Mouse (Mus musculus): ENCODE measurements around the gene Apeh. TPM values are rescaled to one million over a fixed set of nuclear protein-coding genes. Genes with fewer than 3 reads are reported as not detected.

Apeh gene
- polyA plus RNA-seq, 1 experiment: 74.8 TPM

GRCm38 (mm10) chr9:108049561-108050251 lies 44.7 kb downstream of the Apeh start:
- Histone ChIP-seq H3K4me3 (replicated peaks; ENCODE audit: extremely low read depth, low read depth, low read length) (peak overlapping the region; percentile 99), H3K4me1 (ENCODE audit: control insufficient read depth, insufficient read depth, low read length) (peaks cover 9% of the 10 kb centered on the region)
- DNase-seq: no peak
- TF ChIP-seq CTCF (IDR thresholded peaks at IDR 0.05; ENCODE audit: insufficient read depth, low read length): no peak
- TF ChIP-seq POLR2A (IDR thresholded peaks at IDR 0.05; ENCODE audit: borderline replicate concordance, extremely low read depth, low read depth, low read length): no peak
- WGBS: 36% methylated on average over 15 of the region's 15 CpGs

GRCm38 (mm10) chr9:108049016-108049455 lies 45.4 kb downstream of the Apeh start, which contains the start of gene Gmppb:
Gene Gmppb (plus strand): TSS chr9:108049242.
- peak; percentile 86; the same call in 1 of the 2 replicates for TF ChIP-seq POLR2A (IDR thresholded peaks at IDR 0.05; ENCODE audit: borderline replicate concordance, extremely low read depth, low read depth, low read length)
- TF ChIP-seq CTCF (IDR thresholded peaks at IDR 0.05; ENCODE audit: insufficient read depth, low read length): no peak
- under 1% methylated on average over 39 of the region's 39 CpGs for WGBS

GRCm38 (mm10) chr9:108048566-108048955 lies 45.8 kb downstream of the Apeh start:
- 1% methylated on average over 19 of the region's 19 CpGs for WGBS
- no peak for TF ChIP-seq CTCF (IDR thresholded peaks at IDR 0.05; ENCODE audit: insufficient read depth, low read length)
- no peak for TF ChIP-seq POLR2A (IDR thresholded peaks at IDR 0.05; ENCODE audit: borderline replicate concordance, extremely low read depth, low read depth, low read length)
- peak overlapping the region; percentile 55 for H3K4me3 ChIP-seq (replicated peaks; ENCODE audit: extremely low read depth, low read depth, low read length)
- peaks cover 8% of the 10 kb centered on the region for H3K4me1 ChIP-seq (ENCODE audit: control insufficient read depth, insufficient read depth, low read length)
- no peak for DNase-seq

More at GRCm38 (mm10) chr9:108049016-108049455, 45.4 kb downstream of the Apeh start, which contains the start of gene Gmppb:
- DNase-seq: peak; percentile 93
- Histone ChIP-seq H3K4me1 (ENCODE audit: control insufficient read depth, insufficient read depth, low read length) (peaks cover 9% of the 10 kb centered on the region), H3K4me3 (replicated peaks; ENCODE audit: extremely low read depth, low read depth, low read length) (peak within 1 kb of the TSS; percentile 99)

GRCm38 (mm10) chr9:108047601-108048565 lies 46.5 kb downstream of the Apeh start:
- WGBS: 43% methylated on average over 17 of the region's 17 CpGs
- TF ChIP-seq CTCF (IDR thresholded peaks at IDR 0.05; ENCODE audit: insufficient read depth, low read length): no peak
- TF ChIP-seq POLR2A (IDR thresholded peaks at IDR 0.05; ENCODE audit: borderline replicate concordance, extremely low read depth, low read depth, low read length): no peak
- Histone ChIP-seq H3K4me3 (replicated peaks; ENCODE audit: extremely low read depth, low read depth, low read length) (peak overlapping the region; percentile 55), H3K4me1 (ENCODE audit: control insufficient read depth, insufficient read depth, low read length) (peaks cover 3% of the 10 kb centered on the region; the same call in 1 of the 2 replicates)
- no peak for DNase-seq

- DNase-seq: no peak
- Histone ChIP-seq H3K4me3 (replicated peaks; ENCODE audit: extremely low read depth, low read depth, low read length) (no peak overlapping the region), H3K4me1 (ENCODE audit: control insufficient read depth, insufficient read depth, low read length) (peaks cover 3% of the 10 kb centered on the region; the same call in 1 of the 2 replicates)
- TF ChIP-seq POLR2A (IDR thresholded peaks at IDR 0.05; ENCODE audit: borderline replicate concordance, extremely low read depth, low read depth, low read length) (no peak), CTCF (IDR thresholded peaks at IDR 0.05; ENCODE audit: insufficient read depth, low read length) (no peak)
- WGBS: 87% methylated on average over 4 of the region's 4 CpGs
Measured at GRCm38 (mm10) chr9:108046582-108046981, 47.8 kb downstream of the Apeh start.

- no peak overlapping the region for H3K4me3 ChIP-seq (replicated peaks; ENCODE audit: extremely low read depth, low read depth, low read length)
- TF ChIP-seq POLR2A (IDR thresholded peaks at IDR 0.05; ENCODE audit: borderline replicate concordance, extremely low read depth, low read depth, low read length) (no peak), CTCF (IDR thresholded peaks at IDR 0.05; ENCODE audit: insufficient read depth, low read length) (peak; percentile 18; the same call in 1 of the 2 replicates)
- no peak for DNase-seq
- peaks cover 3% of the 10 kb centered on the region; the same call in 1 of the 2 replicates for H3K4me1 ChIP-seq (ENCODE audit: control insufficient read depth, insufficient read depth, low read length)
- 87% methylated on average over 8 of the region's 8 CpGs for WGBS
Measured at GRCm38 (mm10) chr9:108044751-108045492, 49.5 kb downstream of the Apeh start.

Other genes with a start within 250 kb of the Apeh start
- 13.0 and 19.0 TPM in 2 replicates for gene Rbm6, start 221.4 kb downstream of the Apeh start, polyA plus RNA-seq (2012; rRNA removed)
- 29.4 and 31.7 TPM in 2 replicates for gene Mon1a, start 206.5 kb downstream of the Apeh start, polyA plus RNA-seq (2012; rRNA removed)
- gene Mst1r, start 187.7 kb downstream of the Apeh start, polyA plus RNA-seq (2012; rRNA removed): 17.8 and 27.4 TPM in 2 replicates
- gene Actl11, start 166.1 kb downstream of the Apeh start, polyA plus RNA-seq (2012; rRNA removed): not detected in 2 replicates
- gene Camkv, start 158.9 kb downstream of the Apeh start, polyA plus RNA-seq (2012; rRNA removed): 0.06 and 0.09 TPM in 2 replicates
- gene Traip, start 144.5 kb downstream of the Apeh start, polyA plus RNA-seq (2012; rRNA removed): 0.79 and 0.93 TPM in 2 replicates
- 94.0 and 124 TPM in 2 replicates for gene Uba7, start 119.1 kb downstream of the Apeh start, polyA plus RNA-seq (2012; rRNA removed)
- 3.3 and 5.5 TPM in 2 replicates for gene Gm20661, start 111.5 kb downstream of the Apeh start, polyA plus RNA-seq (2012; rRNA removed)
- gene Inka1, start 108.7 kb downstream of the Apeh start, polyA plus RNA-seq (2012; rRNA removed): 23.1 and 26.6 TPM in 2 replicates
- gene Cdhr4, start 102.1 kb downstream of the Apeh start, polyA plus RNA-seq (2012; rRNA removed): 72.3 and 89.2 TPM in 2 replicates
- 6.3 and 11.5 TPM in 2 replicates for gene Gm20662, start 98.3 kb downstream of the Apeh start, polyA plus RNA-seq (2012; rRNA removed)
- 116 and 132 TPM in 2 replicates for gene Ip6k1, start 92.1 kb downstream of the Apeh start, polyA plus RNA-seq (2012; rRNA removed)
- 14.6 and 20.3 TPM in 2 replicates for gene Gmppb, start 45.4 kb downstream of the Apeh start, polyA plus RNA-seq (2012; rRNA removed)
- gene Amigo3, start 41.4 kb downstream of the Apeh start, polyA plus RNA-seq (2012; rRNA removed): 2.3 and 3.2 TPM in 2 replicates
- gene Mst1, start 14.2 kb downstream of the Apeh start, polyA plus RNA-seq (2012; rRNA removed): 1.5 and 2.5 TPM in 2 replicates
- gene Rnf123, start 11.3 kb downstream of the Apeh start, polyA plus RNA-seq (2012; rRNA removed): 78.6 and 88.0 TPM in 2 replicates
- 0.74 and 0.95 TPM in 2 replicates for gene Bsn, start 95.8 kb upstream of the Apeh start, polyA plus RNA-seq (2012; rRNA removed)
- 125 and 170 TPM in 2 replicates for gene Dag1, start 169.4 kb upstream of the Apeh start, polyA plus RNA-seq (2012; rRNA removed)
- gene Nicn1, start 195.8 kb upstream of the Apeh start, polyA plus RNA-seq (2012; rRNA removed): 15.1 and 21.4 TPM in 2 replicates
- 7.0 and 13.3 TPM in 2 replicates for gene Amt, start 202.2 kb upstream of the Apeh start, polyA plus RNA-seq (2012; rRNA removed)
- 167 and 313 TPM in 2 replicates for gene Rhoa, start 211.5 kb upstream of the Apeh start, polyA plus RNA-seq (2012; rRNA removed)
- gene Tcta, start 211.6 kb upstream of the Apeh start, polyA plus RNA-seq (2012; rRNA removed): 64.1 and 75.8 TPM in 2 replicates
- gene Gpx1, start 244.3 kb upstream of the Apeh start, polyA plus RNA-seq (2012; rRNA removed): 1,012 and 1,202 TPM in 2 replicates

Data from lung, adult 2 months (tissue).